Mouse (Mus musculus) effector memory CD4-positive, alpha-beta T cell, adult 5 months (primary cell): Measurements from ENCODE around the gene Dnajc15. TPM values are rescaled to one million over a fixed set of nuclear protein-coding genes. Genes with fewer than 3 reads are reported as not detected.

ENCODE experiments used
- polyA plus RNA-seq: library from polyadenylated mRNA; unstranded; fragments of 100-300 nt; shearing (Covaris generic); gene quantifications from one replicate; pipeline ENCODE4 v1.2.1, GENCODE M21; 2017

The Dnajc15 gene
- polyA plus RNA-seq, result 169 TPM

GRCm38 (mm10) chr14:77874304-77875241 lies at the start of gene Dnajc15:
TSS of gene Dnajc15 (minus strand) at chr14:77875125.

GRCm38 (mm10) chr14:77904171-77904762 lies 29.3 kb upstream of the Dnajc15 start, which contains the start of gene Epsti1:
TSS of gene Epsti1 (plus strand) at chr14:77904239.

Other genes with a start within 250 kb of the Dnajc15 start
- gene Epsti1, start 29.1 kb upstream of the Dnajc15 start, polyA plus RNA-seq, result 120 TPM
- gene Fam216b, start 213.9 kb upstream of the Dnajc15 start, polyA plus RNA-seq, result not detected